Mouse (Mus musculus) testis, adult 2 months (tissue): ENCODE results near the gene Vash2. TPM values are rescaled to one million over a fixed set of nuclear protein-coding genes. Genes with fewer than 3 reads are reported as not detected.

Experiments
- H3K27ac ChIP-seq: fragments of 200-500 bp; 2 replicates; pipeline ENCODE4 v1.5.1; 2012; ENCODE audit warnings: low read depth, low read length; ENCODE audit not compliant: control insufficient read depth, insufficient read depth
- H3K27me3 ChIP-seq: fragments of 200-500 bp; 2 replicates; pipeline ENCODE4 v1.6.1; 2012; ENCODE audit warnings: mild to moderate bottlenecking, low read length, moderate library complexity; ENCODE audit not compliant: control insufficient read depth, insufficient read depth
- H3K36me3 ChIP-seq: fragments of 200-500 bp; 2 replicates; pipeline ENCODE4 v1.6.1; 2012; ENCODE audit warnings: mild to moderate bottlenecking, low read length; ENCODE audit not compliant: control insufficient read depth, insufficient read depth
- H3K4me1 ChIP-seq: fragments of 200-500 bp; 2 replicates; pipeline ENCODE4 v1.6.1; 2012; ENCODE audit warnings: low read length; ENCODE audit not compliant: control insufficient read depth, insufficient read depth
- H3K4me3 ChIP-seq: fragments of 200-500 bp; 2 replicates; pipeline ENCODE4 v1.5.1; 2012; ENCODE audit warnings: low read depth, mild to moderate bottlenecking, low read length, moderate library complexity, mixed read lengths; ENCODE audit not compliant: control insufficient read depth
- CTCF ChIP-seq: fragments of 200-500 bp; IDR thresholded peaks from 2 replicates; pipeline ENCODE4 v1.5.1; 2012; ENCODE audit warnings: low read depth, mild to moderate bottlenecking, inconsistent platforms, low read length, moderate library complexity; ENCODE audit not compliant: control insufficient read depth, insufficient read depth, insufficient replicate concordance
- POLR2A ChIP-seq: fragments of 200-500 bp; IDR thresholded peaks from 2 replicates; pipeline ENCODE4 v1.6.1; 2012; ENCODE audit warnings: low read depth, mild to moderate bottlenecking, inconsistent platforms, low read length, moderate library complexity; ENCODE audit not compliant: control insufficient read depth
- polyA plus RNA-seq: library from polyadenylated mRNA; depleted of rRNA; stranded (reverse); fragments of >200 nt; gene quantifications from 2 replicates; pipeline ENCODE4 v1.2.3, GENCODE M21; 2012

The Vash2 gene
- polyA plus RNA-seq, 1 experiment: 53.8 TPM

GRCm38 (mm10) chr1:190974833-190975232, 4.3 kb downstream of the Vash2 start:
- H3K36me3 ChIP-seq: no peaks in the 10 kb centered on the region
- H3K4me3 ChIP-seq: peak overlapping the region; percentile 38
- no peak for TF ChIP-seq CTCF
- peaks cover 14% of the 10 kb centered on the region for H3K4me1 ChIP-seq
- H3K27ac ChIP-seq: no peak overlapping the region
- H3K27me3 ChIP-seq: no peaks in the 10 kb centered on the region; the same call in 1 of the 2 replicates

GRCm38 (mm10) chr1:190974191-190974590, 4.9 kb downstream of the Vash2 start:
- TF ChIP-seq CTCF (no peak), POLR2A (no peak)
- Histone ChIP-seq H3K36me3 (no peaks in the 10 kb centered on the region), H3K27me3 (no peaks in the 10 kb centered on the region; the same call in 1 of the 2 replicates)

GRCm38 (mm10) chr1:190972612-190973192, 6.4 kb downstream of the Vash2 start:
- H3K4me1 ChIP-seq: peaks cover 8% of the 10 kb centered on the region; the same call in 1 of the 2 replicates
- H3K27me3 ChIP-seq: no peaks in the 10 kb centered on the region
- TF ChIP-seq POLR2A (no peak), CTCF (no peak)
- no peak overlapping the region for H3K4me3 ChIP-seq
- no peak overlapping the region for H3K27ac ChIP-seq
- H3K36me3 ChIP-seq: no peaks in the 10 kb centered on the region

More at GRCm38 (mm10) chr1:190974191-190974590, 4.9 kb downstream of the Vash2 start:
- peaks cover 14% of the 10 kb centered on the region for H3K4me1 ChIP-seq
- H3K27ac ChIP-seq: no peak overlapping the region
- no peak overlapping the region; the same call in 1 of the 2 replicates for H3K4me3 ChIP-seq

- Histone ChIP-seq H3K27me3 (no peaks in the 10 kb centered on the region), H3K27ac (no peak overlapping the region), H3K4me1 (peaks cover 8% of the 10 kb centered on the region; the same call in 1 of the 2 replicates), H3K4me3 (no peak overlapping the region), H3K36me3 (no peaks in the 10 kb centered on the region)
- no peak for TF ChIP-seq POLR2A
Measured at GRCm38 (mm10) chr1:190971708-190972610, 7.1 kb downstream of the Vash2 start.

GRCm38 (mm10) chr1:190968010-190968409, 11.1 kb downstream of the Vash2 start:
- no peaks in the 10 kb centered on the region for H3K36me3 ChIP-seq
- TF ChIP-seq CTCF (no peak), POLR2A (no peak)
- peaks cover 6% of the 10 kb centered on the region; the same call in 1 of the 2 replicates for H3K4me1 ChIP-seq
- H3K4me3 ChIP-seq: no peak overlapping the region
- no peaks in the 10 kb centered on the region for H3K27me3 ChIP-seq
- no peak overlapping the region for H3K27ac ChIP-seq

GRCm38 (mm10) chr1:190964992-190965780, 13.9 kb downstream of the Vash2 start:
- Histone ChIP-seq H3K27me3 (no peaks in the 10 kb centered on the region), H3K4me1 (no peaks in the 10 kb centered on the region; the same call in 1 of the 2 replicates), H3K27ac (no peak overlapping the region), H3K36me3 (no peaks in the 10 kb centered on the region), H3K4me3 (no peak overlapping the region)
- TF ChIP-seq POLR2A (no peak), CTCF (no peak)

- Histone ChIP-seq H3K27ac (no peak overlapping the region), H3K36me3 (no peaks in the 10 kb centered on the region)
- TF ChIP-seq POLR2A: no peak
- TF ChIP-seq CTCF: no peak
Measured at GRCm38 (mm10) chr1:190962760-190963159, 16.3 kb downstream of the Vash2 start.

More at GRCm38 (mm10) chr1:190962760-190963159, 16.3 kb downstream of the Vash2 start:
- Histone ChIP-seq H3K4me1 (no peaks in the 10 kb centered on the region; the same call in 1 of the 2 replicates), H3K4me3 (no peak overlapping the region), H3K27me3 (no peaks in the 10 kb centered on the region)
